Mouse (Mus musculus): ENCODE measurements at regions not wholly inside any gene's neighbourhood (a gene's known extent, or its start where the extent isn't known, plus 50 kb on each side); places are given as distances from the start of the nearest gene placed in this dataset.
"Not testable (repeated sequence)": the region's sequence is repeated elsewhere in the genome, so short reads cannot be mapped to it uniquely, and the experiment has no call there.

DNA sequence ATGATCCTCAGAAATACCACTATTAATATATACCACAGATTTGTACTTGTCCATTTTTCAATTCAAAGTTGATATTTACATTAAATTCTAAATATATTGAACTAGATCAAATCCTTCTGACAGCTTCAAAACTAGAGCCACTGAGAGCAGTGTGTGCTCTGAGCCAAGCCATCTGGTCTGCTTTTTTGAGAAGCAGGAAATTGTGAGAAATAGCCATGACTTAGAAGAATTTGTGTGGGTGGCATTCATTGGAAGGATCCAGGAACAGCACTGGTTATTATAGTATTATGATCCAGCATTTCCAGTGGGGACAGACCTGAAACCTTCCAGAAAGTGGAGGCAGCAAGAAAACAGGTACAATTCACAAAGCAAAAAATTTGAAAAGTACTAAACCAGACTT is 398.7 kb upstream of the Zfp960 start:
- Histone ChIP-seq H3K27me3 (ENCODE audit: control insufficient read depth, insufficient read depth, low read length) (no peaks in the 10 kb centered on the region), H3K9ac (ENCODE audit: low read length) (no peak overlapping the region), H3K4me2 (ENCODE audit: low read depth, low read length, severe bottlenecking) (no peak overlapping the region), H3K36me3 (ENCODE audit: control insufficient read depth, insufficient read depth, low read length) (no peaks in the 10 kb centered on the region), H3K4me1 (replicated peaks; ENCODE audit: control insufficient read depth, insufficient read depth, low read length) (no peaks in the 10 kb centered on the region), H3K4me3 (ENCODE audit: low read depth, low read length) (no peak overlapping the region), H3K27ac (ENCODE audit: low read depth, low read length) (no peak overlapping the region), H3K9me3 (ENCODE audit: control insufficient read depth, low read length) (no peaks in the 10 kb centered on the region)
- ATAC-seq (replicated peaks; ENCODE audit: low FRiP score) (no peak), DNase-seq (ENCODE audit: low spot score) (no peak)

DNA sequence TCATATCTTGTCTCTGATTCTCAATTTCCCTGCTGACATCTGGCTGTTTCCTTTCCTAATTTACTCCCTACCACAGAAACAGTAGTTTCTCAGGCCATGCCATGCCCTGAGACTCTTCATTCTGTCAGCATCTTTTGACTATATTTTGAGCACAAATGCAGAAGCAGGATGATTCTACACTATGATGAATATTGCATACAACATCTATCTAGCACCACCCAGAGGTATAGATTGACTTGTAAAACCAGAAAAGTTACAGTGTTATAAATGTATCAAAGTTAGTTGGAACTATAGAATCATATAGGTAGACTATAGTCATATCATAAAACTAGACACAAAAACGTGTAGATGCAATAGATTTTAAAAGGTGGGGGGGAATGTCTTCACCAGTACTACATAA is 396.3 kb upstream of the Zfp960 start:
- Histone ChIP-seq H3K27me3 (ENCODE audit: control insufficient read depth, insufficient read depth, low read length) (no peaks in the 10 kb centered on the region), H3K9ac (ENCODE audit: low read length) (no peak overlapping the region), H3K27ac (ENCODE audit: low read depth, low read length) (no peak overlapping the region), H3K4me1 (replicated peaks; ENCODE audit: control insufficient read depth, insufficient read depth, low read length) (no peaks in the 10 kb centered on the region), H3K36me3 (ENCODE audit: control insufficient read depth, insufficient read depth, low read length) (no peaks in the 10 kb centered on the region), H3K4me2 (ENCODE audit: low read depth, low read length, severe bottlenecking) (no peak overlapping the region), H3K9me3 (ENCODE audit: control insufficient read depth, low read length) (no peaks in the 10 kb centered on the region), H3K4me3 (ENCODE audit: low read depth, low read length) (no peak overlapping the region)
- 79% methylated on average over 1 of the region's 1 CpGs for WGBS
- no peak for ATAC-seq (replicated peaks; ENCODE audit: low FRiP score)
- no peak for DNase-seq (ENCODE audit: low spot score)

DNA sequence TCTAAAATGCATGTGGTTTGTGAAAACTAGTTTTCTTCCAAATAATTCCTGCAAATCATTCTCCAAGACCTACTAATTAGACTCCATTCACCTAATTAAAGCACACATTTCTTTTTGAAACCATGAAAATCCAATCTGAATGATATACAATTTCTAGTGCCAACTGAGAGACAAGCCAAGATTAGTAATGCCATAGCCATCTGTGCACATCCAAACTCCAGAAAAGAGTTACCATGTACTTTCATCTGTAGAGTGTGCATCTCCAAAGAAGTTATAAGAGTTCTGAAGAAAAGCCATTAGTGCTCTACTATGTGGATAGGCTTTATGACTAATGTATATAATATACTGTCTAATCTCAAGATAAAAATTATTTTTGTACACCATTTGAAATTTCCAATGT is 359.7 kb upstream of the Zfp960 start:
- H3K4me3 ChIP-seq (ENCODE audit: low read depth, low read length), result no peak overlapping the region
- H3K9ac ChIP-seq (ENCODE audit: low read length), result no peak overlapping the region
- no peaks in the 10 kb centered on the region for H3K9me3 ChIP-seq (ENCODE audit: control insufficient read depth, low read length)
- no peak overlapping the region for H3K4me2 ChIP-seq (ENCODE audit: low read depth, low read length, severe bottlenecking)
- no peaks in the 10 kb centered on the region for H3K4me1 ChIP-seq (replicated peaks; ENCODE audit: control insufficient read depth, insufficient read depth, low read length)
- H3K36me3 ChIP-seq (ENCODE audit: control insufficient read depth, insufficient read depth, low read length), result no peaks in the 10 kb centered on the region
- no peak overlapping the region for H3K27ac ChIP-seq (ENCODE audit: low read depth, low read length)
- no peak for DNase-seq (ENCODE audit: low spot score)
- no peak for ATAC-seq (replicated peaks; ENCODE audit: low FRiP score)
- no peaks in the 10 kb centered on the region for H3K27me3 ChIP-seq (ENCODE audit: control insufficient read depth, insufficient read depth, low read length)

DNA sequence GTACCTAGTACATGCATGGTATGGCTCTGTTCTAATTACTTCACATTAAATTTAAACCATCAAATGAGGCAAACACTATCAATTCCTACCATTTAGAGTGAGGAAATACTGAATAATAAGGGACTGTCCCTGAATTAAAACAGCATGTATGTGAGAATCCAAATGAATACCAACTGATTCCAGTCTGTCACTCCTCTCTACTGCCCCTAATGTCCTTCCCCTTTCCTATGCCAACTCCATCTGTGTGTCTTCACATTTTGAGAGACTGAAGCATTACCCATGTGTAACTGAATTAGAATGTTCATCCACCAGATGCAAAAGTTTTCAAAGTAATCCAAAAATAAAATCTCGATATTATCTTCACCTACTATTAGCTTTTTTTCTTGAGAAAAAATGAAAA is 358.0 kb upstream of the Zfp960 start:
- no peak for DNase-seq (ENCODE audit: low spot score)
- Histone ChIP-seq H3K4me1 (replicated peaks; ENCODE audit: control insufficient read depth, insufficient read depth, low read length) (no peaks in the 10 kb centered on the region), H3K27me3 (ENCODE audit: control insufficient read depth, insufficient read depth, low read length) (no peaks in the 10 kb centered on the region), H3K27ac (ENCODE audit: low read depth, low read length) (no peak overlapping the region), H3K9me3 (ENCODE audit: control insufficient read depth, low read length) (no peaks in the 10 kb centered on the region), H3K4me2 (ENCODE audit: low read depth, low read length, severe bottlenecking) (no peak overlapping the region), H3K4me3 (ENCODE audit: low read depth, low read length) (no peak overlapping the region), H3K36me3 (ENCODE audit: control insufficient read depth, insufficient read depth, low read length) (no peaks in the 10 kb centered on the region), H3K9ac (ENCODE audit: low read length) (no peak overlapping the region)
- WGBS, result 88% methylated on average over 1 of the region's 1 CpGs
- ATAC-seq (replicated peaks; ENCODE audit: low FRiP score), result no peak

DNA sequence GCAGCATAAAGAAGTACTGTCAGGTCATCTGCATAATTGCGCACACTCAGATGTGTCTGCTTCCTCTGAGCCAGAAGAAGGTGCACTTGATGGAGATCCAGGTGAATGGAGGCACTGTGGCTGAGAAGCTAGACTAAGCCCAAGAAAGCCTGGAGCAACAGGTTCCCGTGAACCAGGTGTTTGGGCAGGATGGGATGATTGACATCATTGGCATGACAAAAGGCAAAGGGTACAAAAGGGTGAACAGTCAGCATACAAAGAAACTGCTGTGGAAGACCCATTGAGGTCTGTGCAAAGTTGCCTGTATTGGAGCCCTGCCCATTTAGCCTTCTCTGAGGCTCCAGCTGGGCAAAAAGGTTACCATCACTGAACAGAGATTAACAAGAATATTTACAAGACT is 337.0 kb upstream of the Zfp960 start:
- WGBS, result 80% methylated on average over 2 of the region's 2 CpGs
- no peak overlapping the region for H3K4me3 ChIP-seq (ENCODE audit: low read depth, low read length)
- no peak overlapping the region for H3K9ac ChIP-seq (ENCODE audit: low read length)
- H3K27me3 ChIP-seq (ENCODE audit: control insufficient read depth, insufficient read depth, low read length), result no peaks in the 10 kb centered on the region
- no peak overlapping the region for H3K4me2 ChIP-seq (ENCODE audit: low read depth, low read length, severe bottlenecking)
- no peaks in the 10 kb centered on the region for H3K9me3 ChIP-seq (ENCODE audit: control insufficient read depth, low read length)
- no peak for ATAC-seq (replicated peaks; ENCODE audit: low FRiP score)
- no peaks in the 10 kb centered on the region for H3K36me3 ChIP-seq (ENCODE audit: control insufficient read depth, insufficient read depth, low read length)
- no peaks in the 10 kb centered on the region for H3K4me1 ChIP-seq (replicated peaks; ENCODE audit: control insufficient read depth, insufficient read depth, low read length)
- no peak for DNase-seq (ENCODE audit: low spot score)
- H3K27ac ChIP-seq (ENCODE audit: low read depth, low read length), result no peak overlapping the region

DNA sequence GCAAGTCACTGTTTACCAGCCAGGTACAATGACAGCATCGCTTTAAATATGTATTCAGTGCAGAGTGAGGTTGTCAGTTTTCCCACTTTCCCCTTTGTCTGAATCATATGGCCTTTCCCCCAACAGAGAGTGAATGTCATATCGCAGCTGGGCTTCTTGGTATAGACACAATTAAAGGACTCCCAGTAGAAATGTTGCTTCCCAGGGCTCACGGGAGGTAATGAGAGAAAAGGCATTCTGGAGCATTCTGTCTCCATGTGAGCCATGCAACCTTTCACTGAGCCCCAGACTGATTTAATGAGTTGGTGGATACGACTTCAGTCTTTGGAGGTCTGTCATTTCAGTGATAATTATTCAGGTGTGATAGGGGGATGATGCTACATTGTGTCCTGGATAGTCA is 310.8 kb upstream of the Zfp960 start:
- no peak overlapping the region for H3K9ac ChIP-seq (ENCODE audit: low read length)
- no peak overlapping the region for H3K4me2 ChIP-seq (ENCODE audit: low read depth, low read length, severe bottlenecking)
- H3K4me1 ChIP-seq (replicated peaks; ENCODE audit: control insufficient read depth, insufficient read depth, low read length), result no peaks in the 10 kb centered on the region
- 81% methylated on average over 4 of the region's 4 CpGs for WGBS
- no peak overlapping the region for H3K27ac ChIP-seq (ENCODE audit: low read depth, low read length)
- no peak overlapping the region for H3K4me3 ChIP-seq (ENCODE audit: low read depth, low read length)
- no peaks in the 10 kb centered on the region for H3K9me3 ChIP-seq (ENCODE audit: control insufficient read depth, low read length)
- DNase-seq (ENCODE audit: low spot score), result no peak
- no peak for ATAC-seq (replicated peaks; ENCODE audit: low FRiP score)
- H3K27me3 ChIP-seq (ENCODE audit: control insufficient read depth, insufficient read depth, low read length), result no peaks in the 10 kb centered on the region
- no peaks in the 10 kb centered on the region for H3K36me3 ChIP-seq (ENCODE audit: control insufficient read depth, insufficient read depth, low read length)

DNA sequence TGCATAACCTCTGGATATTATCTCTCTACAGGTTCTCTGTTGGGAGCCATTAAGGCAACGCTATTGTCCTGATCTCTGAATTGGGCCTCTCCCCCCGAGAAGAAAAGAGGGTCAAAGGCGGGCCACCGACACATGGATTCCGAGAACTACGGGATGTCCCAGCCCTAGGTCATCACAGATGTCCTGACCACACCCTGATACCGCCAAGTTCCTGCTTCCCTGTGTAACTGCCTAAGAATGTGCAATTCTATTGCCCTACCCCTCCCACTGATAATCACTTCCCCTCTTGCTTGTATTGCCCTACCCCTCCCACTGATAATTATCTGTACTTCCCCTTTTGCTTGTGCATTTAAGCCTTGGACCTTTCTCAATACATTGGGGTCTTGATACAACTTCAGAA is 293.3 kb upstream of the Zfp960 start:
- not testable (repeated sequence) for H3K4me1 ChIP-seq (replicated peaks; ENCODE audit: control insufficient read depth, insufficient read depth, low read length); H3K27me3 ChIP-seq (ENCODE audit: control insufficient read depth, insufficient read depth, low read length); H3K4me2 ChIP-seq (ENCODE audit: low read depth, low read length, severe bottlenecking); H3K4me3 ChIP-seq (ENCODE audit: low read depth, low read length); H3K9ac ChIP-seq (ENCODE audit: low read length); H3K9me3 ChIP-seq (ENCODE audit: control insufficient read depth, low read length); H3K36me3 ChIP-seq (ENCODE audit: control insufficient read depth, insufficient read depth, low read length); H3K27ac ChIP-seq (ENCODE audit: low read depth, low read length); ATAC-seq (replicated peaks; ENCODE audit: low FRiP score); DNase-seq (ENCODE audit: low spot score)
- 83% methylated on average over 7 of the region's 7 CpGs for WGBS

DNA sequence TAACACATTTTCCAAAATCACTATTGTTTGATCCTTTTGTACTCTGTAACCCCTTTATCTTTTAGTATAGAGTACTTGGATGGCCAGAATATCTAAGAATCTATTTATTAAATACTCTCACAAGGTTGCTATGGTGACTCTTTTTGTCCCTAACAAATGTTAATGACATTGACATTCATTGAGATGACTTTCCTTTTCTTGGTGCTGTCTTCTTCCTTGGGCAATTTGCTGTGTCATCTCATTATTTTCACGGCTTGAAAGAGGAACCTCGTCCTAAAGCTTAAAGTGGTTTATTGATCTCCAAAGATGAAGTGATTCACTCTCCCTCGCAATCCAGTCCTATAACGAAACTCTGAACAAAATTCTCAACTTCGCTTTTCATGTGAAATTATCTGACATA is 265.6 kb upstream of the Zfp960 start:
- Histone ChIP-seq H3K4me1 (replicated peaks; ENCODE audit: control insufficient read depth, insufficient read depth, low read length) (no peaks in the 10 kb centered on the region), H3K4me3 (ENCODE audit: low read depth, low read length) (no peak overlapping the region), H3K9ac (ENCODE audit: low read length) (no peak overlapping the region), H3K9me3 (ENCODE audit: control insufficient read depth, low read length) (no peaks in the 10 kb centered on the region), H3K27ac (ENCODE audit: low read depth, low read length) (no peak overlapping the region), H3K4me2 (ENCODE audit: low read depth, low read length, severe bottlenecking) (no peak overlapping the region), H3K36me3 (ENCODE audit: control insufficient read depth, insufficient read depth, low read length) (no peaks in the 10 kb centered on the region), H3K27me3 (ENCODE audit: control insufficient read depth, insufficient read depth, low read length) (no peaks in the 10 kb centered on the region)
- no peak for DNase-seq (ENCODE audit: low spot score)
- ATAC-seq (replicated peaks; ENCODE audit: low FRiP score), result no peak
- WGBS, result 84% methylated on average over 5 of the region's 5 CpGs

DNA sequence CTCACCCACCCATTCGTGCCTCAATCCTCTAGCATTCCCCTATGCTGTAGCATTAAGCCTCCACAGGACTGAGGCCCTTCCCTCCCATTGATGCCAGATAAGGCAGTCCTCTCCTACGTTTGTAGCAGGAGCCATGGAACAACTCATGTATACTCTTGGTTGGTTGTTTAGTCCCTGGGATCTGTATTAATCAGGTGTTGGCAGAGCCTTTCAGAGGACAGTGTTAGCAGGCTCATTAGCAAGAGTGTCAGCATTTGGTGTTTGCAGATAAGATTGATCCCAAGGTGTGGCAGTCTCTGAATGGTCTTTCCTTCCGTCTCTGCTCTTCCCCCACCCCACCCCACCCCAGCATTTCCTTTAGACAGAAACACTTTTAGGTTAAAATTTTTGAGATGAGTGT is 258.9 kb upstream of the Zfp960 start:
- Histone ChIP-seq H3K9me3 (ENCODE audit: control insufficient read depth, low read length) (no peaks in the 10 kb centered on the region), H3K4me3 (ENCODE audit: low read depth, low read length) (no peak overlapping the region), H3K4me1 (replicated peaks; ENCODE audit: control insufficient read depth, insufficient read depth, low read length) (no peaks in the 10 kb centered on the region), H3K27ac (ENCODE audit: low read depth, low read length) (no peak overlapping the region), H3K4me2 (ENCODE audit: low read depth, low read length, severe bottlenecking) (no peak overlapping the region), H3K36me3 (ENCODE audit: control insufficient read depth, insufficient read depth, low read length) (no peaks in the 10 kb centered on the region), H3K27me3 (ENCODE audit: control insufficient read depth, insufficient read depth, low read length) (no peaks in the 10 kb centered on the region), H3K9ac (ENCODE audit: low read length) (no peak overlapping the region)
- WGBS, result 63% methylated on average over 3 of the region's 3 CpGs
- ATAC-seq (replicated peaks; ENCODE audit: low FRiP score), result no peak
- no peak for DNase-seq (ENCODE audit: low spot score)
